Mouse (Mus musculus) layer of hippocampus, adult 6 months (tissue): ENCODE measurements around the gene Gm13128. TPM values are rescaled to one million over a fixed set of nuclear protein-coding genes. Genes with fewer than 3 reads are reported as not detected.

ENCODE experiments used
- long read RNA-seq, 2 experiments: library from polyadenylated mRNA; unstranded; transcript quantifications; one replicate each; pipeline ENCODE4 v2.0.0; 2019 to 2020
- polyA plus RNA-seq: library from polyadenylated mRNA; unstranded; fragments of <200 nt; fragmentation: Nextera tagmentation; gene quantifications from 2 replicates; pipeline ENCODE4 v1.2.3, GENCODE M21; 2021

Gm13128 gene
- polyA plus RNA-seq, result not detected in 2 replicates
- long read RNA-seq, experiment 1, result 0 reads
- long read RNA-seq, experiment 2, result 0 reads

GRCm38 (mm10) chr4:144329949-144330348 is at the start of gene Gm13128:
Gm13128 (plus strand) TSS chr4:144330249.

GRCm38 (mm10) chr4:144280388-144280787 is 49.7 kb upstream of the Gm13128 start, which contains the start of gene Pramel5:
Pramel5 (minus strand) TSS chr4:144280488.

GRCm38 (mm10) chr4:144357642-144358041 is 27.6 kb downstream of the Gm13128 start, which contains the start of gene Gm13119:
Gm13119 (plus strand) TSS chr4:144357942.

GRCm38 (mm10) chr4:144377911-144378310 is 47.9 kb downstream of the Gm13128 start, which contains the start of gene Pramef20:
Pramef20 (minus strand) TSS chr4:144377933.

Other genes starting within 250 kb of the Gm13128 start
- gene Gm13102, start 223.8 kb upstream of the Gm13128 start, polyA plus RNA-seq, result not detected in 2 replicates
- not detected in 2 replicates for gene Oog3, start 167.6 kb upstream of the Gm13128 start, polyA plus RNA-seq
- gene Oog2, start 139.5 kb upstream of the Gm13128 start, polyA plus RNA-seq, result not detected in 2 replicates
- gene C87977, start 116.9 kb upstream of the Gm13128 start, polyA plus RNA-seq, result not detected in 2 replicates
- not detected in 2 replicates for gene Pramel5, start 49.8 kb upstream of the Gm13128 start, polyA plus RNA-seq
- gene Gm13119, start 27.7 kb downstream of the Gm13128 start, polyA plus RNA-seq, result not detected in 2 replicates
- gene Pramef20, start 47.7 kb downstream of the Gm13128 start, polyA plus RNA-seq, result not detected in 2 replicates
- gene Pramef12, start 78.2 kb downstream of the Gm13128 start, polyA plus RNA-seq, result not detected in 2 replicates
- not detected in 2 replicates for gene 1700012P22Rik, start 108.5 kb downstream of the Gm13128 start, polyA plus RNA-seq
- gene Gm9944, start 123.1 kb downstream of the Gm13128 start, polyA plus RNA-seq, result not detected in 2 replicates
- not detected in 2 replicates for gene Aadacl3, start 133.5 kb downstream of the Gm13128 start, polyA plus RNA-seq
- not detected in 2 replicates for gene 9430007A20Rik, start 189.6 kb downstream of the Gm13128 start, polyA plus RNA-seq
- gene Gm13124, start 234.9 kb downstream of the Gm13128 start, polyA plus RNA-seq, result not detected in 2 replicates